Mouse (Mus musculus) heart, adult 2 months (tissue): Measurements from ENCODE around the gene Gnl2.

ENCODE experiments used
- CTCF ChIP-seq: fragments of 200-600 bp; IDR thresholded peaks from 2 replicates; pipeline ENCODE4 v1.8.1; 2022; ENCODE audit warnings: antibody characterized with exemption, mild to moderate bottlenecking, moderate library complexity
- EP300 ChIP-seq: fragments of 200-500 bp; IDR thresholded peaks from 2 replicates; pipeline ENCODE4 v1.6.1; 2011; ENCODE audit warnings: low read depth, low read length, control low read depth; ENCODE audit not compliant: insufficient read depth
- POLR2A ChIP-seq: fragments of 200-500 bp; IDR thresholded peaks from 2 replicates; pipeline ENCODE4 v1.6.1; 2011; ENCODE audit warnings: mild to moderate bottlenecking, low read depth, low read length, control low read depth; ENCODE audit not compliant: insufficient read depth

DNA sequence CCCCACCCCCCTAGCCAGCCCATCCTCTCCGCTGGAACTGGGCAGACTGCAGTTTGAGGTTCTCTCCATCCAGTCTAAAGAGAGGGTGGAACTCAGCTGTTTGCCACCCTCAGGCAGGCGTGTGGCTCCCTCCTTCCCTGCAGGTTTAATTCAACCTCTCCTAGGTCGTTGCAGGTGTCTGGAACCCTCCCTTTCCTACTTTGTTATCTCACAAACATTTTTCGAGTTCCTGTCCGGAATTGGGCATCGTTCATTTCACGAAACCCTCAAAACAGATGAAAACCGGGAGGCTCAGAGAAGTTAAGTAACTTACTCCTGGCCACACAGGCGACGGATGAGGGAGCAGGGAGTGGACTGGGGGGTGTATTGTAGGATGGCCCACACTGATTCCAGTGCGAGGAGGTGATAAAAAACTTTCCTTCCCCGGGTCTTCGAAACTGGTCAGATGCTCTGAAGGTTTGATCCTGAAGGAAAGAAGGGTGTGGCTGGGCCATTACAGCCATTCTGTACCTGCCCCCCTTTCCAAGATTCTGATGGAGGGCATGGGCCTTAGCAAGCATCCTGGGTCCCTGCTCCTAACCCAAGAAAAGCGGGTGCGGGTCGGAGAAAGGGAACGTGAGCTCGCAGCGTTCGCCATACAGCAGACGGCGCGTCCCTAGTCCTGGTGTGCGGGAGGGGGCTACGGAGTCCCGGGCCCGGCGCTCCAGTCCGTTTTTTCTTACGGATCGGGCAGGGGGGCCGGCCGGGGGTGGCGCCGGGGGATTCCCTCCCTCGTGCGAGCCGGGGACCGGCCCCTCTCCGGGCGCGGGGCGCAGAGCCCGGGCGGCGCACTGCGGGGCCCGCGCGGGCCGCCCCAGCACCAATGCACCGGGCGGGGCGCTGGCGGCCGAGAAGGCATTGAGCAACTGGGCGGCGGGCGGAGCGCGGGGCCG, 30.4 kb upstream of the Gnl2 start, which contains the start of gene Rspo1:
- TF ChIP-seq CTCF (no peak), POLR2A (no peak), EP300 (no peak)
